Mouse (Mus musculus) MEL (cell line): ENCODE data around the gene Unc119. TPM values are rescaled to one million over a fixed set of nuclear protein-coding genes. Genes with fewer than 3 reads are reported as not detected.

Experiments used
- DNase-seq: peaks from one replicate; pipeline ENCODE4 v3.0.0; 2011; ENCODE audit warnings: low read depth, low spot score
- H3K27ac ChIP-seq: 2 replicates; pipeline ENCODE4 v1.5.1; 2012; ENCODE audit warnings: low read depth, mild to moderate bottlenecking, control low read depth, low read length, moderate library complexity; ENCODE audit not compliant: control insufficient read depth
- H3K27me3 ChIP-seq, 2 experiments: fragments of 150-350 bp in 1 of 2; sonication (generic) in 1 of 2; 2 replicates each; pipeline ENCODE4 v1.6.1; 2012; ENCODE audit warnings: low read length in 2 of 2, mild to moderate bottlenecking in 2 of 2, improper control_type of control experiment in 1 of 2, moderate library complexity in 1 of 2; ENCODE audit not compliant: insufficient read depth in 2 of 2, control insufficient read depth in 1 of 2
- H3K36me3 ChIP-seq, 2 experiments: 2 replicates each; pipeline ENCODE4 v1.6.1; 2012 to 2014; ENCODE audit warnings: low read length in 2 of 2, improper control_type of control experiment in 1 of 2, inconsistent platforms in 1 of 2, mild to moderate bottlenecking in 1 of 2; ENCODE audit not compliant: insufficient read depth in 2 of 2, control insufficient read depth in 1 of 2
- H3K4me1 ChIP-seq, 2 experiments: fragments of 150-350 bp in 1 of 2; sonication (generic) in 1 of 2; 2 replicates each; pipeline ENCODE4 v1.6.1; 2012; ENCODE audit warnings: low read length in 2 of 2, improper control_type of control experiment in 1 of 2, mild to moderate bottlenecking in 1 of 2; ENCODE audit not compliant: insufficient read depth in 2 of 2, control insufficient read depth in 1 of 2
- H3K4me3 ChIP-seq, 2 experiments: fragments of 150-350 bp in 1 of 2; sonication (generic) in 1 of 2; 2 replicates each; pipeline ENCODE4 v1.5.1; 2012; ENCODE audit warnings: low read depth in 2 of 2, low read length in 2 of 2, mild to moderate bottlenecking in 2 of 2, moderate library complexity in 2 of 2, control low read depth in 1 of 2, improper control_type of control experiment in 1 of 2; ENCODE audit not compliant: control insufficient read depth in 1 of 2, insufficient read depth in 1 of 2
- H3K79me2 ChIP-seq: 2 replicates; pipeline ENCODE4 v1.6.1; 2012; ENCODE audit warnings: mild to moderate bottlenecking, low read length, moderate library complexity; ENCODE audit not compliant: control insufficient read depth, poor library complexity, insufficient read depth
- H3K9ac ChIP-seq: 2 replicates; pipeline ENCODE4 v1.6.1; 2012; ENCODE audit warnings: low read depth, mild to moderate bottlenecking, control low read depth, low read length, moderate library complexity; ENCODE audit not compliant: control insufficient read depth, poor library complexity, severe bottlenecking
- H3K9me3 ChIP-seq: fragments of 150-350 bp; sonication (generic); replicated peaks from 2 replicates; pipeline ENCODE4 v1.6.1; 2012; ENCODE audit warnings: mild to moderate bottlenecking, low read length, improper control_type of control experiment, moderate library complexity; ENCODE audit not compliant: insufficient read depth
- BHLHE40 ChIP-seq: IDR thresholded peaks from 2 replicates; pipeline ENCODE4 v1.6.1; 2012; ENCODE audit warnings: low read depth, mild to moderate bottlenecking, inconsistent platforms, low read length, improper control_type of control experiment, borderline replicate concordance
- CHD1 ChIP-seq: IDR thresholded peaks from 2 replicates; pipeline ENCODE4 v1.6.1; 2012; ENCODE audit warnings: low read depth, mild to moderate bottlenecking, inconsistent platforms, low read length, improper control_type of control experiment
- CHD2 ChIP-seq: IDR thresholded peaks from 2 replicates; pipeline ENCODE4 v1.6.1; 2011; ENCODE audit warnings: low read length, improper control_type of control experiment
- CTCF ChIP-seq, 3 experiments: IDR thresholded peaks in 2 of 3; conservative IDR thresholded peaks in 1 of 3; 2 replicates each; pipeline ENCODE4 v1.5.1; 2011 to 2012; ENCODE audit warnings: low read length in 3 of 3, low read depth in 2 of 3, mild to moderate bottlenecking in 2 of 3, improper control_type of control experiment in 1 of 3, inconsistent platforms in 1 of 3, mixed read lengths in 1 of 3, moderate library complexity in 1 of 3; ENCODE audit not compliant: control insufficient read depth in 1 of 3, insufficient read depth in 1 of 3, poor library complexity in 1 of 3, severe bottlenecking in 1 of 3
- E2F4 ChIP-seq: IDR thresholded peaks from 2 replicates; pipeline ENCODE4 v1.6.1; 2011; ENCODE audit warnings: low read depth, low read length, improper control_type of control experiment, borderline replicate concordance
- ELF1 ChIP-seq: IDR thresholded peaks from 2 replicates; pipeline ENCODE4 v1.6.1; 2014; ENCODE audit warnings: low read depth, mild to moderate bottlenecking, inconsistent platforms, low read length, improper control_type of control experiment, moderate library complexity
- EP300 ChIP-seq, 2 experiments: IDR thresholded peaks; 2 replicates each; pipeline ENCODE4 v1.6.1; 2011; ENCODE audit warnings: improper control_type of control experiment in 2 of 2, low read length in 2 of 2, low read depth in 1 of 2, mild to moderate bottlenecking in 1 of 2
- ETS1 ChIP-seq: IDR thresholded peaks from 2 replicates; pipeline ENCODE4 v1.6.1; 2012; ENCODE audit warnings: low read depth, mild to moderate bottlenecking, inconsistent platforms, low read length, improper control_type of control experiment, moderate library complexity
- GABPA ChIP-seq: IDR thresholded peaks from 2 replicates; pipeline ENCODE4 v1.6.1; 2012; ENCODE audit warnings: low read depth, mild to moderate bottlenecking, inconsistent platforms, low read length, improper control_type of control experiment, moderate library complexity
- GATA1 ChIP-seq: IDR thresholded peaks from 2 replicates; pipeline ENCODE4 v1.6.1; 2011; ENCODE audit warnings: low read depth, low read length, improper control_type of control experiment
- HCFC1 ChIP-seq: IDR thresholded peaks from 2 replicates; pipeline ENCODE4 v1.6.1; 2012; ENCODE audit warnings: low read depth, mild to moderate bottlenecking, inconsistent platforms, low read length, improper control_type of control experiment, moderate library complexity
- JUND ChIP-seq: IDR thresholded peaks from 2 replicates; pipeline ENCODE4 v1.6.1; 2011; ENCODE audit warnings: low read depth, mild to moderate bottlenecking, improper control_type of control experiment, low read length
- KAT2A ChIP-seq: conservative IDR thresholded peaks from 2 replicates; pipeline ENCODE4 v1.6.1; 2012; ENCODE audit warnings: low read depth, low read length, improper control_type of control experiment, inconsistent platforms
- MAFK ChIP-seq: IDR thresholded peaks from 2 replicates; pipeline ENCODE4 v1.6.1; 2011; ENCODE audit warnings: low read depth, mild to moderate bottlenecking, low read length, improper control_type of control experiment, borderline replicate concordance
- MAX ChIP-seq: IDR thresholded peaks from 2 replicates; pipeline ENCODE4 v1.6.1; 2011; ENCODE audit warnings: low read length, improper control_type of control experiment
- MAZ ChIP-seq: IDR thresholded peaks from 2 replicates; pipeline ENCODE4 v1.6.1; 2012; ENCODE audit warnings: low read depth, mild to moderate bottlenecking, inconsistent platforms, low read length, improper control_type of control experiment
- MXI1 ChIP-seq: IDR thresholded peaks from 2 replicates; pipeline ENCODE4 v1.6.1; 2011; ENCODE audit warnings: mild to moderate bottlenecking, low read depth, low read length, improper control_type of control experiment
- MYB ChIP-seq: IDR thresholded peaks from 2 replicates; pipeline ENCODE4 v1.6.1; 2011; ENCODE audit warnings: mild to moderate bottlenecking, low read depth, low read length, improper control_type of control experiment
- MYC ChIP-seq: IDR thresholded peaks from 2 replicates; pipeline ENCODE4 v1.6.1; 2011; ENCODE audit warnings: low read depth, mild to moderate bottlenecking, low read length, improper control_type of control experiment, moderate library complexity
- NELFE ChIP-seq: IDR thresholded peaks from 2 replicates; pipeline ENCODE4 v1.6.1; 2011; ENCODE audit warnings: low read depth, low read length, improper control_type of control experiment
- NRF1 ChIP-seq: IDR thresholded peaks from 2 replicates; pipeline ENCODE4 v1.6.1; 2014; ENCODE audit warnings: low read depth, mild to moderate bottlenecking, inconsistent platforms, low read length, improper control_type of control experiment, moderate library complexity; ENCODE audit not compliant: poor library complexity, insufficient read depth, severe bottlenecking
- POLR2AphosphoS2 ChIP-seq: IDR thresholded peaks from 2 replicates; pipeline ENCODE4 v1.6.1; 2011; ENCODE audit warnings: low read length, improper control_type of control experiment
- POLR2AphosphoS5 ChIP-seq: IDR thresholded peaks from 2 replicates; pipeline ENCODE4 v1.6.1; 2012; ENCODE audit warnings: low read depth, borderline replicate concordance, mild to moderate bottlenecking, inconsistent platforms, low read length, moderate library complexity, mixed read lengths
- RCOR1 ChIP-seq: IDR thresholded peaks from 2 replicates; pipeline ENCODE4 v1.6.1; 2012; ENCODE audit warnings: low read depth, mild to moderate bottlenecking, inconsistent platforms, low read length, improper control_type of control experiment
- TAL1 ChIP-seq: IDR thresholded peaks from 2 replicates; pipeline ENCODE4 v1.6.1; 2012; ENCODE audit warnings: mild to moderate bottlenecking, inconsistent platforms, low read length, moderate library complexity, mixed read lengths
- USF1 ChIP-seq: IDR thresholded peaks from 2 replicates; pipeline ENCODE4 v1.6.1; 2014; ENCODE audit warnings: low read depth, mild to moderate bottlenecking, inconsistent platforms, low read length, improper control_type of control experiment, moderate library complexity
- USF2 ChIP-seq, 2 experiments: IDR thresholded peaks; 2 replicates each; pipeline ENCODE4 v1.6.1; 2011 to 2012; ENCODE audit warnings: improper control_type of control experiment in 2 of 2, low read length in 2 of 2, borderline replicate concordance in 1 of 2, inconsistent platforms in 1 of 2, low read depth in 1 of 2, mild to moderate bottlenecking in 1 of 2; ENCODE audit not compliant: insufficient read depth in 1 of 2
- ZKSCAN1 ChIP-seq: IDR thresholded peaks from 2 replicates; pipeline ENCODE4 v1.6.1; 2012; ENCODE audit warnings: low read depth, mild to moderate bottlenecking, inconsistent platforms, low read length, improper control_type of control experiment, moderate library complexity
- ZMIZ1 ChIP-seq: IDR thresholded peaks from 2 replicates; pipeline ENCODE4 v1.6.1; 2012; ENCODE audit warnings: low read depth, mild to moderate bottlenecking, inconsistent platforms, low read length, improper control_type of control experiment, moderate library complexity
- polyA plus RNA-seq, 2 experiments: library from polyadenylated mRNA; stranded (reverse) in 1 of 2; unstranded in 1 of 2; fragments of >175 nt in 1 of 2; fragments of >200 nt in 1 of 2; gene quantifications; 2 replicates each; pipeline versions ENCODE4 v1.2.1 to v1.2.4; 2012; ENCODE audit warnings: low replicate concordance in 2 of 2, low read depth in 1 of 2; ENCODE audit not compliant: insufficient read length in 2 of 2, insufficient read depth in 1 of 2, missing spikeins in 1 of 2
- total RNA-seq: library from RNA; depleted of rRNA; stranded (reverse); fragments of 300-350 nt; gene quantifications from 2 replicates; pipeline ENCODE4 v1.2.3, GENCODE M21; 2012

The Unc119 gene
- total and polyA plus RNA-seq, 3 experiments: 61.7 to 140 TPM; not detected in 1

- Histone ChIP-seq H3K4me3 (0 out of 4 replicates have a peak overlapping the region, but pooled peaks of 1 of the 2 experiments have one; percentile 67), H3K27me3 (no peaks in the 10 kb centered on the region), H3K27ac (no peak overlapping the region), H3K36me3 (peaks cover under 1 to 10% of the 10 kb centered on the region in 2 experiments), H3K9me3 (no peaks in the 10 kb centered on the region), H3K79me2 (peaks cover 8% of the 10 kb centered on the region), H3K9ac (no peak overlapping the region), H3K4me1 (peaks cover 6% of the 10 kb centered on the region in 2 experiments; a peak in 3 of 4 replicates)
- no peak for DNase-seq
- no peak for TF ChIP-seq EP300 (IDR thresholded peaks at IDR 0.05; ENCODE audit: low read depth in 1 of 2, low read length in 2 of 2)
- TF ChIP-seq MAFK: peak; percentile 79
- TF ChIP-seq, all 39 proteins: peak for 1
Observed at GRCm38 (mm10) chr11:78327215-78327614, 16.1 kb upstream of the Unc119 start.

- H3K36me3 ChIP-seq: peaks cover under 1 to 6% of the 10 kb centered on the region in 2 experiments; a peak in 1 of 4 replicates
- TF ChIP-seq ETS1 (no peak), ZMIZ1 (peak; percentile 90), RCOR1 (no peak), ELF1 (peak; percentile 74), JUND (no peak), CHD2 (no peak), EP300 (IDR thresholded peaks at IDR 0.05; ENCODE audit: low read depth in 1 of 2, low read length in 2 of 2) (no peak), NELFE (peak; percentile 83), GATA1 (no peak), E2F4 (no peak), KAT2A (no peak), HCFC1 (peak; percentile 70), MYB (no peak), BHLHE40 (no peak), CHD1 (no peak), MYC (peak; percentile 54; the same call in 1 of the 2 replicates), USF2 (IDR thresholded peaks at IDR 0.05; ENCODE audit: borderline replicate concordance in 1 of 2, insufficient read depth in 1 of 2, low read depth in 1 of 2, low read length in 2 of 2) (no peak), ZKSCAN1 (no peak), POLR2AphosphoS5 (no peak), MAZ (no peak), TAL1 (no peak), MXI1 (peak; percentile 65), NRF1 (peak; percentile 88), USF1 (0 out of 2 replicates have a peak, but pooled peaks have one; percentile 30), POLR2AphosphoS2 (peak; percentile 72; the same call in 1 of the 2 replicates), MAX (peak; percentile 49; the same call in 1 of the 2 replicates), CTCF (IDR thresholded peaks at IDR 0.05 in 2 of 3, conservative IDR thresholded peaks at IDR 0.05 in 1 of 3; ENCODE audit: control insufficient read depth in 1 of 3, insufficient read depth in 1 of 3, low read depth in 2 of 3, low read length in 3 of 3, poor library complexity in 1 of 3, severe bottlenecking in 1 of 3) (peak in 1 of 3 experiments; percentile 18; a peak in 1 of 6 replicates), GABPA (no peak)
Observed at GRCm38 (mm10) chr11:78327634-78328511, 15.4 kb upstream of the Unc119 start, which contains the start of gene Pigs. TSS of gene Pigs (plus strand) at chr11:78328415.

More at GRCm38 (mm10) chr11:78327634-78328511, 15.4 kb upstream of the Unc119 start, which contains the start of gene Pigs:
- Histone ChIP-seq H3K9ac (peak within 1 kb of the TSS; percentile 86), H3K27me3 (no peaks in the 10 kb centered on the region), H3K4me1 (peaks cover 3 to 4% of the 10 kb centered on the region in 2 experiments; a peak in 2 of 4 replicates), H3K9me3 (no peaks in the 10 kb centered on the region), H3K79me2 (peaks cover 8% of the 10 kb centered on the region), H3K4me3 (peak within 1 kb of the TSS; percentile 67 to 86), H3K27ac (peak within 1 kb of the TSS; percentile 61)
- peak; percentile 99 for DNase-seq
